Mouse (Mus musculus) lung, embryonic 15.5 days (tissue): ENCODE data around the gene Nck1. TPM values are rescaled to one million over a fixed set of nuclear protein-coding genes. Genes with fewer than 3 reads are reported as not detected.

Source experiments
- ATAC-seq: fragments of 200-750 bp; cut with Nextera tagmentation; 2 replicates; pipeline ENCODE4 v1.8.0; 2017; ENCODE audit warnings: moderate number of reproducible peaks, borderline replicate concordance; ENCODE audit not compliant: low FRiP score, low TSS enrichment; ENCODE audit errors: extremely low read depth
- H3K27ac ChIP-seq: fragments of 300-500 bp; sonication (generic); 2 replicates; pipeline ENCODE4 v1.5.1; 2015; ENCODE audit warnings: moderate library complexity, mild to moderate bottlenecking, inconsistent platforms
- H3K27me3 ChIP-seq: fragments of 300-500 bp; sonication (generic); 2 replicates; pipeline ENCODE4 v1.6.1; 2015; ENCODE audit warnings: inconsistent platforms
- H3K36me3 ChIP-seq: fragments of 300-500 bp; sonication (generic); 2 replicates; pipeline ENCODE4 v1.6.1; 2015; ENCODE audit warnings: inconsistent platforms
- H3K4me1 ChIP-seq: fragments of 300-500 bp; sonication (generic); 2 replicates; pipeline ENCODE4 v1.6.1; 2015; ENCODE audit warnings: inconsistent platforms
- H3K4me2 ChIP-seq: fragments of 300-500 bp; sonication (generic); 2 replicates; pipeline ENCODE4 v1.6.1; 2015; ENCODE audit warnings: inconsistent platforms, mild to moderate bottlenecking, moderate library complexity
- H3K4me3 ChIP-seq: fragments of 300-500 bp; sonication (generic); 2 replicates; pipeline ENCODE4 v1.5.1; 2015; ENCODE audit warnings: mild to moderate bottlenecking, inconsistent platforms
- H3K9ac ChIP-seq: fragments of 300-500 bp; sonication (generic); 2 replicates; pipeline ENCODE4 v1.6.1; 2015; ENCODE audit warnings: inconsistent platforms
- H3K9me3 ChIP-seq: fragments of 300-500 bp; sonication (generic); 2 replicates; pipeline ENCODE4 v1.6.1; 2016; ENCODE audit warnings: inconsistent platforms
- WGBS: fragments of 180-500 bp; shearing (Covaris S2); methylation state at CpG from one replicate; pipeline ENCODE4 v1.1.7; 2015; 5-methylcytosine and 5-hydroxymethylcytosine counted together
- polyA plus RNA-seq: library from polyadenylated mRNA; unstranded; fragments of >200 nt; fragmentation: Nextera tagmentation; extraction: Ambion mirVana; gene quantifications from 2 replicates; pipeline ENCODE4 v1.2.1, GENCODE M21; 2015

The Nck1 gene
- polyA plus RNA-seq, 1 experiment from 2014 or later = 76.6 TPM

DNA sequence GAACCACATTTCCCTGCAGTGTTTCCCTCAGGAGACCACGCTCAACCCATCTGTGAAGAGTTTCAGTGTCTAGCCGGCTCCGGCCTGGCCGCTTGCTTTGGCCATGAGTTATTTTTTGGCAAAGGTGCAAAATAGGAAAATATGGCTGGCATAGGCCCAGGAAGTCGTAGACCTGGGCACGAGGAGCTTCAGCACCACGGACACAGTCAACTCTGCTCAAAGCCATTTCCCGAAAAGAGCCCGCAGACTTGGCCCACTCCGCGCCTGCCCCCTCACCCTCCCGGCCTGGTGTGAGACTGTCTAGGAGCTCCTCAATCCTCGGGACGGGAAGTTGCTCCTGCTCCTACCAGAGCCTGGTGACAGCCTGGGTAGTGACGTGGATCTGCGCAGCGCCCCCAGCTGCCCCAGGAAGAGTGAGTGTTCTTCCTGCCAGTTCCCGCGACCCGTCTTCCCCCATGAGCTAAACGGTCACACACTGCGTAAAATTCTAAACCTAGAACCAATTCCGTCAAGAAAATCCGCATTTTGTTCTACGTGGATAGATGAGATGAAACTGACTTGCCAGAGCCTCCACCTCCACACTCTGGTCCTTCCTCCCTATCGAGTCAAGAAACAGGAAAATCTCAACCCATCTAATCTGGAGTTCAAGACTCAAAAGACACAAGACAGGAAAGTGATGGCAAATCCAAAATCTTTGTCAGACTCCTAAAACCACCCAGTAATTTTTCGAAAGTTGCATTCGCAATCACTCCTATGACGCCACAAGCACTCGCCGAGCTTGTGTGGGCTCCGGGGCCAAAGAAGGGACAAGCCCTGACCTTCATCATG is 24.1 kb upstream of the Nck1 start:
- Histone ChIP-seq H3K27ac (peak overlapping the region; percentile 24; the same call in 1 of the 2 replicates), H3K4me2 (peak overlapping the region; percentile 73), H3K4me1 (peaks cover 15% of the 10 kb centered on the region), H3K36me3 (no peaks in the 10 kb centered on the region), H3K9me3 (no peaks in the 10 kb centered on the region), H3K9ac (peak overlapping the region; percentile 64), H3K27me3 (no peaks in the 10 kb centered on the region), H3K4me3 (peak overlapping the region; percentile 69)
- 6% methylated on average over 32 of the region's 32 CpGs for WGBS
- peak; percentile 68; the same call in 1 of the 2 replicates for ATAC-seq

GRCm38 (mm10) chr9:100560251-100560890 is 14.4 kb upstream of the Nck1 start:
- Histone ChIP-seq H3K4me2 (no peak overlapping the region), H3K36me3 (no peaks in the 10 kb centered on the region), H3K4me3 (no peak overlapping the region), H3K27ac (no peak overlapping the region), H3K27me3 (no peaks in the 10 kb centered on the region), H3K9ac (no peak overlapping the region), H3K9me3 (no peaks in the 10 kb centered on the region), H3K4me1 (no peaks in the 10 kb centered on the region)
- WGBS = 82% methylated on average over 10 of the region's 10 CpGs
- ATAC-seq = no peak

DNA sequence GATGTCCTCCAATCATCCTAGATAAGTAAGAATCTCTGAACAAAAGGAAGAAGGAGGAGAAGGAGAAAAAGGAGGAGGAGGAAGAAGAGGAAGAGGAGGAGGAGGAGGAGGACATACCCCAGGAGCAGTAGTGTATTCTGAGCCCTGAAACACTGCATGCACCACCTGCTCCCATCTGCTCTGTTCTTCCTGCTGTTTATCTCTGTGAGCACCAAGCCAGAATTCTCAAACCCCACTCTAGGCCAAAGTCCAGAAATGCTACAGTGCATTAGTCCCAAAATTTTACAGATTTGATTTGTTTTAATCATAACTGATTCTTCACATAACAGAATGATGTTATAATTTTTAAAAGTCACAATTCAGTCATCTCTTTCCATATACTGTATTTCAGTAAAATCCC is 13.1 kb upstream of the Nck1 start:
- no peak overlapping the region for H3K4me3 ChIP-seq
- H3K27me3 ChIP-seq = no peaks in the 10 kb centered on the region
- H3K4me1 ChIP-seq = no peaks in the 10 kb centered on the region
- H3K27ac ChIP-seq = no peak overlapping the region
- H3K36me3 ChIP-seq = no peaks in the 10 kb centered on the region
- H3K9me3 ChIP-seq = no peaks in the 10 kb centered on the region
- no peak for ATAC-seq
- no peak overlapping the region for H3K4me2 ChIP-seq
- H3K9ac ChIP-seq = no peak overlapping the region

- 74% methylated on average over 4 of the region's 4 CpGs for WGBS
- H3K9ac ChIP-seq = no peak overlapping the region
- no peak for ATAC-seq
Measured at GRCm38 (mm10) chr9:100558023-100558573, 12.2 kb upstream of the Nck1 start.

DNA sequence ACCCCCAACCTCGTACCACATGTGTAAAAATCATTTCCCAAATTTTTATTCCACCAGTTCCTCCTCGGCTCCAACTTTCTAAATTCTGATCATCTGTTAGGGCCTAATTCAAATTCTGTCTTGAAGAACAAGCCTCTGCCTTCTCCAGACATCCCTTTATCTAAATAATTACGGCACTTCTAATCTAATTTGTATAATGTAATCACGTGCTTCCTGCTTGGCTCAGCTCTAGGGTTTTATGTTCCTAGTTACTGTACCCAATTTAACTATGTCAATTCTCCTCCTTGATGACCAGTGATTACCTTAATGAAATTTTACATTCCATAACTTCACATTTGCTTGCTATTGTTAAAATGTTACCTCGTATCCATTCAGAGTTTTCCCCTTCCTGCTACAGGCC is 9.8 kb upstream of the Nck1 start:
- Histone ChIP-seq H3K9ac (no peak overlapping the region), H3K9me3 (no peaks in the 10 kb centered on the region), H3K4me1 (no peaks in the 10 kb centered on the region), H3K36me3 (peaks cover 10% of the 10 kb centered on the region; the same call in 1 of the 2 replicates), H3K4me2 (no peak overlapping the region), H3K27me3 (no peaks in the 10 kb centered on the region), H3K4me3 (no peak overlapping the region), H3K27ac (no peak overlapping the region)
- ATAC-seq = no peak
- 49% methylated on average over 5 of the region's 5 CpGs for WGBS

More at GRCm38 (mm10) chr9:100558023-100558573, 12.2 kb upstream of the Nck1 start:
- H3K4me3 ChIP-seq = no peak overlapping the region
- no peak overlapping the region for H3K4me2 ChIP-seq
- no peaks in the 10 kb centered on the region for H3K4me1 ChIP-seq
- H3K27me3 ChIP-seq = no peaks in the 10 kb centered on the region
- no peaks in the 10 kb centered on the region for H3K9me3 ChIP-seq
- peaks cover 1% of the 10 kb centered on the region; the same call in 1 of the 2 replicates for H3K36me3 ChIP-seq
- H3K27ac ChIP-seq = no peak overlapping the region

- no peak for ATAC-seq
- H3K27ac ChIP-seq = no peak overlapping the region
- H3K4me1 ChIP-seq = peaks cover 16% of the 10 kb centered on the region; the same call in 1 of the 2 replicates
- H3K36me3 ChIP-seq = peaks cover 20% of the 10 kb centered on the region; the same call in 1 of the 2 replicates
- H3K4me2 ChIP-seq = no peak overlapping the region
- H3K4me3 ChIP-seq = no peak overlapping the region
- no peaks in the 10 kb centered on the region for H3K27me3 ChIP-seq
- H3K9me3 ChIP-seq = peaks cover 6% of the 10 kb centered on the region; the same call in 1 of the 2 replicates
- WGBS = 96% methylated on average over 2 of the region's 2 CpGs
- H3K9ac ChIP-seq = no peak overlapping the region
Measured at GRCm38 (mm10) chr9:100548313-100548712, 2.4 kb upstream of the Nck1 start.

DNA sequence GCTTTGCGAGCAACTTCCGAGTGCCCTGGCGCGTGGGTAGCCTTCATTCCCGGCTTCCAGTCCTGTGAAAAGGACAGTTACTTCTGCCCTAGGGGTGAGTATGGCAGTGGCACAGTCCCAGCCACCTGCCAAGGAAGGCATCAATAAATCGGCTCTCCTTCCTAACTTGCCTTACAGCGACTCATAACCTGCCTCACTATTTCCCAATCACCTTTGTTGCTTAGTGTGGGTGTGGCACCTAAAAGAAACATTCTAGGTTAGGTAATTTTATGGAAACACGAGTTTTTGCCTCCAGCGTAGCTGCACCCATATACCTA is 618 bp upstream of the Nck1 start:
- peak overlapping the region; percentile 56 for H3K4me2 ChIP-seq
- H3K9ac ChIP-seq = peak overlapping the region; percentile 50
- peaks cover 6% of the 10 kb centered on the region; the same call in 1 of the 2 replicates for H3K9me3 ChIP-seq
- peak overlapping the region; percentile 99 for H3K4me3 ChIP-seq
- peaks cover 16% of the 10 kb centered on the region; the same call in 1 of the 2 replicates for H3K4me1 ChIP-seq
- ATAC-seq = no peak; the same call in 1 of the 2 replicates
- H3K27me3 ChIP-seq = no peaks in the 10 kb centered on the region
- peaks cover 10% of the 10 kb centered on the region; the same call in 1 of the 2 replicates for H3K36me3 ChIP-seq
- 8% methylated on average over 9 of the region's 9 CpGs for WGBS
- peak overlapping the region; percentile 63 for H3K27ac ChIP-seq

DNA sequence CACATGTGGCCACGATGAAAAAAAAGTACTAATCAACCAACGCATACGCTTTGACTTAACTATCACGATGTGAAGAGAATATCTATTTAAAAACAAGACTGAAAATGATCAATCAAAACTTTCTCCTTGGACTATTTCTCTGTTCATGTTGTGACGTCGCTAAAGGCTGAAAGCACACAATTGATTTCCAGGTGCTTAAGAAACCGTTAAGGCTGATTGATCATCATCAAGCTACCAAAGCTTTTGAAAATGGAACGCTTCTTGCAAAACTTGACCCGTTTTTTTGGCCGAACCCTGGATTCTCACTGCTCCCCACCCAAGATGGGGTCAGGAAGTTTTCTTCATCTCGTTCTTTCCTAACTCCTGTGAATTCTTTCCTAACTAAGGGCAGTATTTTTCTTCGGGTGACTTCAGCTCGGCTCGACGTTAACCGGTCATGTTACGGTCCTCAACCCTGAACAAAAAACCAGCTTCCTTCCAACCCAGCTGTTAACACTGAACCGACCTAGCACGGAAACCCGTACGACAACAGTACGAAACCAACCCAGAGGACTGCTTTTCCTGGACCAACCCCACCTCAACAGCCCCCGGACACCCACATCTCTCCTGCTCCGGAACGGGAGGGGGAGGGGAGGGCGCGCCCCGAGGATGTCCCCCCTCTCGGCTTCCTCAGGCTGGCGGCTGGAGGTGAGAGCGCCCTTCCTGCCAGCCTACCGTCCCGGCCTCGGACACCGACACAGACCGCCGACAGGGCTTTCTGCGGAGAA is 803 bp downstream of the Nck1 start:
- Histone ChIP-seq H3K4me1 (peaks cover 16% of the 10 kb centered on the region; the same call in 1 of the 2 replicates), H3K9ac (peak overlapping the region; percentile 91), H3K27me3 (no peaks in the 10 kb centered on the region), H3K9me3 (peaks cover 6% of the 10 kb centered on the region; the same call in 1 of the 2 replicates), H3K4me2 (peak overlapping the region; percentile 71), H3K27ac (peak overlapping the region; percentile 94), H3K4me3 (peak overlapping the region; percentile 99), H3K36me3 (peaks cover 10% of the 10 kb centered on the region; the same call in 1 of the 2 replicates)
- 2% methylated on average over 25 of the region's 38 CpGs for WGBS
- ATAC-seq = peak; percentile 49; the same call in 1 of the 2 replicates

- no peak for ATAC-seq
- Histone ChIP-seq H3K9ac (no peak overlapping the region), H3K4me3 (no peak overlapping the region), H3K27me3 (no peaks in the 10 kb centered on the region), H3K36me3 (no peaks in the 10 kb centered on the region), H3K4me1 (peaks cover 11% of the 10 kb centered on the region), H3K27ac (no peak overlapping the region), H3K9me3 (no peaks in the 10 kb centered on the region), H3K4me2 (no peak overlapping the region)
- WGBS = 68% methylated on average over 2 of the region's 2 CpGs
Measured at GRCm38 (mm10) chr9:100535618-100536262, 10.2 kb downstream of the Nck1 start.

DNA sequence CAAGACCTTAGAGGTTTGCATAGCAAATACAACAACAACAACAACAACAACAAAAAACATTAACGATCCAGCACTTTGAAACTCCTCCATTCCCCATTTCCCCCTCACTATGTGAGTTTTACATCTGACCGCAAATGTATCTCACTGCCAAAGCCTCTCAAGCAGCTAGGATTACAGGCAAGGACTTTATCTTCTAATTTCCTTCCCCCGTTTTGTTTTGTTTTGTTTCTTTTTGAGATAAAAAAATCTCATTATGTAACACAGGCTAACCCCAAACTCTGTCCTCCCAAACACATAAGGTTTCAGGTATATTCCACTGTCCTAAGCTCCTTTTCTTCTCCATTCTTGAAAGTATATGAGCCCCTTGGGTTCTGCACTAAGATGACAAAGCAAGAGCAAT is 11.2 kb downstream of the Nck1 start:
- Histone ChIP-seq H3K4me3 (no peak overlapping the region), H3K27ac (no peak overlapping the region), H3K36me3 (no peaks in the 10 kb centered on the region), H3K27me3 (no peaks in the 10 kb centered on the region), H3K9ac (no peak overlapping the region), H3K4me1 (peaks cover 11% of the 10 kb centered on the region), H3K9me3 (no peaks in the 10 kb centered on the region), H3K4me2 (no peak overlapping the region)
- ATAC-seq = no peak
- WGBS = 87% methylated on average over 3 of the region's 3 CpGs
